Mouse (Mus musculus): ENCODE measurements at regions not wholly inside any gene's neighbourhood (a gene's known extent, or its start where the extent isn't known, plus 50 kb on each side); places are given as distances from the start of the nearest gene placed in this dataset.

DNA sequence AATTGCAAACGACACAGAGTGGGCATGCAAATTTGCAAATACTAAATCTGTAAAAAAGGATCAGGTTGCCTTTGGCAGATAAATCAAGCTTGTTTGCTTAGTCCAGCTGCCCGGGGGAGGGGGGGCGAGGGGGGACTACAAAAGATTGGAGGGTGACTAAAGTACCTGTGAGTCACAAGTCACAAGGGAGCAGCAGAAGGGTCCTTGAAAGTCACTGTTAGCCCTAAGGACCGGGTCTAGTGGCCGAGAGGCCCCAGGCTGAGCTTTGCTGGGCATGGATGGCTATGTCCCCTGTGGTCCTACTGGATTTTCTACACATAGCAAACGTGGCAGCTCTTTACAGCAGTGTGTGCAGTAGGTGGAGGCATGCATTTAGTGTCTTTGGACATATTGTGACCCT lies 118.4 kb upstream of the Pitx1 start:
- DNase-seq = no peak

DNA sequence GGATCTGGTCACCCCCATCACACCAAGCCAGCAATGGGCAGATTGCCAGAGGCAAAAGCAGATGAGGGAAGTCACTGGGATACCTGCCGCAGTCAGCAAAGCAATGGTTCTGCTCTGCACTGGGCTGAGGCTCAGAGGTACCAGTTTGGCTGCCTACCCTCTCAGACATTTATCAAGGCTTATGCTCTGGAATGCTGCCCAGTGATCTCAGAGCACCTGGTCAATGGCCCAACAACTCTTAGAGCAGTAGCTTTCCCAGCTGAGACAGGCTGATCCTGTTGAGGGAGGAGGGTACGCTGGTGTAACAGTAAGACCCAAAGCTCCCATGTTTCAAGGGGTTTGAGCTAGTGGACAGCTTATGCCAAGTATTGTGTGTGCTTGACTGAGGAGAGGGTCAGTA lies 117.4 kb upstream of the Pitx1 start:
- DNase-seq = no peak

DNA sequence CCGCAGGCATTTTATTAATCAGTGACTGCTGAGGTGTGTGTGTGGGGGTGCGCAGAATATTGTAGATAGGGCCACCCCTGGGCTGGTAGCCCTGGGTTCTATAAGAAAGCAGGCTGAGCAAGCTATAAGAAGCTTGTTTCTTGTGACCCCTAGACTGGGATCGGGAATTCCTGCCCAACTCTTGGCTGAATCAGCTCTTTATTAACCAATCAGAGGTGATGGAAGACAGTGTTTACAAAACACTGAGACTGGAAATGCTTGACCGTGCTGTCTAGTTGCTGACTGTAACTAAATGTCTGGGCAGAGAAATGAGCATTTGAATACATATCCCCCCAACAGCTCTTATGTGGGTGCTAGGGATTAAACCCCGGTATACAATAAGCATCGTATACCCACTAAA lies 114.8 kb upstream of the Pitx1 start:
- DNase-seq = no peak

DNA sequence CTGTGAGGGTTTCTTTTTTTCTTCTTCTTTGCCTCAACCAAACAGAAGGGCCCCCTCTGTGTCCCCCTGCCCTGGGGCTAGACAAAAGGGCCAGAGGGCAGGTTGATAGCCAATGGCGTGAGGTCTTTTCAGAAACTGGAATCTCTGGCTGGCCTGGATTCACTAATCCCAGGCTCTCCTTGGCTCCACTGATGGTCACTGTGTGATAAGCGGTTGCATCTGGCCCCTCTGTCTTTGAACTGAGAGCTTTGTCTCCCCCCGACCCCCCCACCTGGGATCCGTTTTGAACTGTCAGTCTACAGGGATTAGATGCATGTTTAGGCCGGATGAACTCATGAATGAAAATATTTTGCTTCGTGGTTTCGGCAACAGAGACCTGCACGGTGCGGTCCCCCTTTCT lies 112.6 kb upstream of the Pitx1 start:
- no peak for DNase-seq

DNA sequence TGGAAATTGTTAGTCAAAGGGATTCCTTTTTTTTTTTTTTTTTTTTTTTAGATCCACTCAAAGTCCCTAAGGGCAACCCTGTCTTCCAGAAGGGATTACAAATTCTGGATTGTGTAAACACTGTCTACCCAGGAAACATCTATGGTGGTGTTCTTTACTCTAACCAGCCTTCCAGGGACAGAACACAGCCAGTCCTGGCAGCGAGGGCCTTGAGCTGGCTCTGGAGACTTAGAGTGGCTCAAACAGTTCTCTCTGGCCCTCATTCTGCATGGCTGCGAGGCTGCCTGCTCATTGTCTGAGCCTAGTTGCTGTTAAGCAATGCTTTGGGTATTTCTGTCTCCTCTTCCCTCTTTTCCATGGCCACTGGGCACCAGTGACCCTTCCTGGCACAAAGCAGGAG lies 112.2 kb upstream of the Pitx1 start:
- DNase-seq = no peak

DNA sequence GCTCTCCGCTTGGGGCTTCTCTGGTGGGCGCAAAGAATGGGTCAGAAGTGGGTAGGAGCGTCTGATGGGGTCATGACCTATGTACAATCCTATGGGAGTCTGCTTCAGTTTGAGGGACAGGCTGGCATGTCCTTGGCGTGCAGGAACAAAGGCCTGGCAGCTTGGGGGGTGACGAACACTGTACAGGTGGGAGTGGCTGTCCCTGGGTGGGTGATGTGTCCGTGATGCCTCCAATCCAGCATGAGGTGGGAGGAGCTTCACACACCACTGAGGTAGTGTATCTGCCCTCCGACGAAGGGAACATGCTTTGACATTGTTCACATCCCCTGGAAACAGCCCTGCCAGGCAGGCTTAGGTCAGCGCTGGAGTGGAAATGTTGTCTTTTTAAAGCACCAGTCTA lies 101.4 kb upstream of the Pitx1 start:
- DNase-seq = no peak

DNA sequence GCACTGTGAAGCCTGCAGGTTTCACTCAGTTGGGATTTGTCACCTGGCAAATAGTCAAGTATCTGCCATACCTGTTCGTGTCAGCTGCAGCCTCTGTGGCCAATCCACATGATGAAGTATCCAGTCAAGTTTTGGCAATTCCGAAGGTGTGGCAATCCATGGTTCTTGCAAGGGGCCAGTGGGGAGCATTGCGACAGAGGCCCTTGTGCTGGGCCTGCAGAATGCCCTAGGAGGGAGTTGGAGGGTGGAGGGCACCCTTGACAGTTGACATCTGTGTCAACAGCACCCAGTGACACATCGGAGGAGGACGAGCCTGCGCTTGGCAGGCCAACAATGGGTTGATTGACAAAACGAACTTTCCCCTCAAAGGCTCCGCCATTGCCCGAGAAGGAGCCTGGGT lies 101.0 kb upstream of the Pitx1 start:
- DNase-seq = no peak

DNA sequence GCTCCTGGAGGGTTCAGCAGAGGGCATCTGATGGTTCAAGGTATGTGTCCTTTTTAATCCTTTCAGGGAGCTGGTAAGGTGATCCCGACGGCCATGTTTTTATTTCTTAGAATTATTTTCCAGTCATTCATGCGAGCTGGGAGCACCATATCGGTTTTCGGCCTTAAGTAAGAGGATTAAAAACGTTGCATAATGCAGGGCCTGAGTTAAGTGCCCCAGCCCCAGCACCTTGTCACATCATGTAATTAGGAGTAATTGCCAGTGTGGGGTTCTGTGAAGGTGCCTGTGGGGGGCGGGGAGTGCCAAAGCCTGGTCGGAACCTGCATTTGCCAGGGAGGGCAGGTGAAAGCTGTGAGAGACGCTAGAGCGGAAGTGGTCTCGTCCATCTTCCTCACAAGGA lies 94.6 kb upstream of the Pitx1 start:
- no peak for DNase-seq

DNA sequence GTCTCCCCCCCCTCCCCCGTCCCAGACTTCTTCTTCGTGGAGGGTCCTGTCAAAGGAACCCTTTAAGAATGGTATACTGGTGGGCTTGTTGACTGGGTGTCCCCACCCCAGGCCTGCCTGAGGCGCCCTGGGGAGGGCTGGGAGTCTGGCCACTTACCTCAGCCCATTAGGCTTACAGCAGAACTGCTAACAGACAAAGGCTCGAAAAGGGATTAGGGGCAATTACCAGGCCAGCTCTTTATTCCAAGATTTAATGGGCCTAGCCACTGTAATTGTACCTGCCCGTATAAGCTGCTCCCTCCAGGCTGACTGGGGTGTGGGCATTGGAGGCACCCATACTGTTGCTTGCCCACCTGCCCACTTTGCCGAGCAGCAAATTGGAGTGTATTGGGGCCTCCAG lies 93.8 kb upstream of the Pitx1 start:
- no peak for DNase-seq

DNA sequence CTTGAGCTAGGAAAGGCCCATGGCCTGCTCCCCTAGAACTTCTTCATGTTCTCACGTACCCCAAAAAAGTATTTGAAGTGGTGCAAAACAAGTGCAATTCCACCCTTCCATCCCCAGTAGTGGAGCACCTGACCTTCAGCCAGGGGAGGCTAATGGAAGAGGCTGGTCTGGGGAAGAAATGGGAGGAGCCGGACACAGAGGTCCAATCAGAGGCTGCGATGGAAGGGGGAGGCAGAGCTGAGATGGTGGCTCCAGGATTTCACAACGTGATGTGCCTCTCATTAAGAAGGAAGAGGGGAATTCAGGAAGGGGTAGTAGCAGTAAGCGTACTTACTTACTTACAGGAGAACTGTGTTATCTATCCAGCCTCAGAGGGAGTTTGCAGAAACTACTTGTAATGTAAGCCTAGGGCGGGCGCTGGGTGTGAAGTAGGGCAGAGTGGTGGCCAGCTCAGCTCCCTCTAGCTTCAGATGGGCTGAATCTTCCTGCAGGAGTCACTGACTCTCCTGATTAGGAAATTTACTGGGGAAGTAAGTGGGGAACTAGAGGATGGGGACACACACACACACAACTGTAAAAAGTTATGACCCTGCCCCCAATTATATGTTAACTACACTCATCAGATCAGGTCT lies 87.6 kb upstream of the Pitx1 start:
- no peak for DNase-seq

DNA sequence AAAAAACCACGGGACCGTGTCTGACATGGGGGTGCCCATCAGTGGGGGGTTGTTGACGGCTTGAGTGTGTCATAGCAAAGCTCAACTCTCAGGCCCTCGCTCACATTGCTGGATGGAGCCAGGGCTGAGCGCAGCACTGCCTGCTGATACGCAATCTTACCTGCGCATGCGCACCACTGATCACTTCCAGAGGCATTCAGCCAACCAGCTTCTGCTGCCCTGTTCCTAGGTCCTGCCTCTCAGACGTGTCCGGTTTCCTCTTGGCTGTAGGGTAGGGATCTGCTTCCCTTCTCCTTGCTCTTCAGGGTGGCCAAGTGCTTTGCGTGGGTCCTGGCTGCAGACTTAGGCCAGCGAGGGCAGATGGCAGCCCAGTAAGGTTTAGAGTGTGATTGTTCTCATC lies 81.3 kb upstream of the Pitx1 start:
- no peak for DNase-seq

DNA sequence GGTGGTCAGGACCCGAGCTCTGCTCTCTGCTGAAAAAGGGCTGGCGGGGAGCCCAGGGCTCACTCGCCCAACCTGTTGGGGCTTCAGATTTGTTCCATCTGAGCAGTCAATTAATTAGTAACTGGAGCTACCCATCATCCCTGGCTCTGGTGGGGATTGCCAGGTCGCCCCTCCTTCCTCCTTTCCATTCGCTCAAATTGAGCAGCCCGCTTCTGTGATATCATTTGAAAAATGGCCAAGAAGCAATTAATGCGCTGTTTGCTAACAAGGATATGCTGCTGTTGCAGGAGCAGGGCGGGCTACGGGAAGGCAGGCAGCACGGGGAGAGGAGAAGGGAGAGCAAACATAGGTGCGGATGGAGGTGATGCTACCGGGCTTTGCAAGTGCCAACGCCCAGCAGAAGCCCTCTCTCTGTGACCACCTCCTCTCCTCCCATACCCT lies 76.3 kb upstream of the Pitx1 start:
- DNase-seq = no peak

DNA sequence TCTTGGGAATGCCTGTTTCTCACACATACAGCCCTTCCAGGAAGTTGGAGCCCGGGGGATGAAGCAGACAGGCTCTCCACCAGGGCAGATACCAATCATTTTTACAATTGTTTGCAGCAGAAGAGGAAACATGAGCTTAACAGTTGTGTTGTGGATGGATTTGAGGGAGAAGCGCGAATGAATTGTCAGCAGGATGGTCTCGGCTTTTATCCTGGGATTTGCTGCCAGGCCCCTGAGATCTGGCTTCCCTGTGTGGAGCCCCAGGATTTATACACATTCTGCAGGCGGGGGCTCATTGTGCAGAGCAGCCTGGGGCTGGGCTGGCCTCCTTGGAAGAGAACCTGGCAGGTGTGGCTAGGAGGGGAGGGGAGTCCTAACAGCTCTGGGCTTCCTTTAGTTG lies 73.9 kb upstream of the Pitx1 start:
- DNase-seq = no peak

DNA sequence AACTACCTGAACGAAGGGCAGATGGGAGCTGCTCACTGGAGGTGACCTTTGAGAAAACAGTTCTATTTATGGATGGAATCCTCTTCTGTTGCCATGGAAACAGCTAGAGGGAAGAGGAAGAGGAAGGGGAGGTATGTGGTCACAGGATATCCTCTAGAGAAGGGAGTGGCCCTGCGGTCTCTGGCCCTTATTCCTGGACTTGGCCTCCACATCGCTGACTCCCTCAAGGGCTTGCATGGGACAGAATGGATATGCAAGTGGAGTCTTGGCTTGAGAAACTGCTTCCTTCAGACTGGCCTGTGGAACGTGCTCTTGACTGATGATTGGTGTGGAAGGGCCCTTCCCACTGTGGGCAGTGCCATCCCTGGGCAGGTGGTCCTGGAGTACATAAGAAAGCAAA lies 68.9 kb upstream of the Pitx1 start:
- no peak for DNase-seq

DNA sequence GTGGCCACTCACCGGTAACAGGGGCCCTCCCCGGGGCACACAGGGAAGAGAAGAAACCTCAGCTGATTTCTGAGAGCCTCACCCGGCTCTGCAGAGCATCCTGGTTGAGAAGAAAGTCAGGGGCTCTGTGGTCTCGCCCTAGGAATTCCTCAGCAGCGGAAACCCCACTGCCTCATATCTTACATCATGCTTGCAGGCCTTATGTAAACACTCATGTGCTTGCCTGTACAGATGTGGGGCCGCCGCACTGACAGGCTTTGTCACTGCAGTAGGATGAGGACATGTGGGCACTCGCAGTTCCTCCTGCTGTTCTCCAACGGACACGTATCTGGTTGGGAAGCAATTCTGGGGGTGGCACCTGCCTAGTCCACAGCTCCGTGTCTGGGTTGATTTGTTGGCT lies 66.3 kb upstream of the Pitx1 start:
- DNase-seq = no peak

DNA sequence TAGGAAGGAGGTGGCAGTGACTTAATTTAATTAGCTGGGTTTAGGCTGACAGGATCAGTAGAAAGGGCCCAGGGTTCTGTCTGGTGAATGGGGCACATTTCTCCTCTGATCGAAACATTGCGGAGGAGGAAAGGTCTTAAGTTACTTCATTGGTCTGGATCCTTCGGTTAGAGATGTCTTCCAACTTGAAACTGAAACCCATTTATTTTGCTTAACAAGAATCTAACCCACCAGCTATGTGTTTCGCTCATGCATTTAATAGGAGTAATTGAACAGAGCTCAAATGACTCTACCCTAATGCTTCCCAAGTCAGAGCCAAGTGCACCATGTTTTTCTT lies 64.2 kb upstream of the Pitx1 start:
- no peak for DNase-seq

DNA sequence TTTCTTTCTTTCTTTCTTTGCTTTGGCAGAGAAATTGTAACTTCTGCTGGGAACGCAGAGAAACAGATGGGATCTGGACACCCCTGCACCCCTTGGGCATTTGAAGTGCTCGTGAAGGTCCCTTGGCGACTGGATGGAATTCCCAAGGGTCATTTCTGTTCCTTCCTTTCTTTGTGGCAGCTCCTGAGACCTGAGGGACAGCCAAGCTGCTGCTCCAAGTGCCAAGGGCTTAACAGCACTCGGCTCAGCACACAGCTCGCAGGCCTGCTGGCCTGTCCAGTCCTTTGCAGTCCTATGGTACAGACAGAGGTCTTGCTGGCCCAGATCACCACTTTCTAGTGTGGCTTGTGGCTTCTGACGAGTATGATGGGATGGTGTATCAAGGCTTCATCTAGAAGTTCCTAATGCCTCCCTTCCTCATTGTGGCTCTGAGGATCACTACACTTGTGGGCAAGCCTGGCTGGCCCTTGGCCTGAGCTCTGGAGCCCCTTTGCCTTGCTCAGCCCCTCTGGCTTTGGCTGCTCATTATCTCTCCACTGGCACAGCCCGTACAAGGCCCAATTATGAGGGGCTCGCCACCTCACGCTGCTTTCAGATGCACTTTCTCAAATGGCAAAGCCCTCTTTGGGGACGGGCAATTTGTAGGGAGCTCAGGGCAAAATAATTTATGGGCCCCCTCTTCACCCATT lies 63.7 kb upstream of the Pitx1 start:
- no peak for DNase-seq

DNA sequence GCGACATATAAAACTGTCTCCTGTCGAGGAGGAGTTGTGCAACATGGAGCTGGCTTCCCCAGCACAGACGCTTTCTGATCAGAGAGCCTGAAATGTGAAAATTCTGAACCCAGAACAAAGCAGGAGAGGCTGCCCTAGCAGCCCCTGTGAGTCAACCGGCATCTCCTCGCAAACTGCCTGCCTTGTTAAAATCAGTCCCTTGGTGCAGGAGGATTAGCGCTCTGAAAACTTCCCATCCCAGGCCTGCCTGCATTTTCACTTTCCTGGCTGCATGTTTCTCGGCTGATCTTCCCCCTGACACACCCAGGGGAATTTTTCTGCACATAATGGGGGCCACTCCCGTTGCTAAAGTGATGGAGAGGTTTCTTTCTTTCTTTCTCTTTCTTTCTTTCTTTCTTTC lies 63.0 kb upstream of the Pitx1 start:
- no peak for DNase-seq

DNA sequence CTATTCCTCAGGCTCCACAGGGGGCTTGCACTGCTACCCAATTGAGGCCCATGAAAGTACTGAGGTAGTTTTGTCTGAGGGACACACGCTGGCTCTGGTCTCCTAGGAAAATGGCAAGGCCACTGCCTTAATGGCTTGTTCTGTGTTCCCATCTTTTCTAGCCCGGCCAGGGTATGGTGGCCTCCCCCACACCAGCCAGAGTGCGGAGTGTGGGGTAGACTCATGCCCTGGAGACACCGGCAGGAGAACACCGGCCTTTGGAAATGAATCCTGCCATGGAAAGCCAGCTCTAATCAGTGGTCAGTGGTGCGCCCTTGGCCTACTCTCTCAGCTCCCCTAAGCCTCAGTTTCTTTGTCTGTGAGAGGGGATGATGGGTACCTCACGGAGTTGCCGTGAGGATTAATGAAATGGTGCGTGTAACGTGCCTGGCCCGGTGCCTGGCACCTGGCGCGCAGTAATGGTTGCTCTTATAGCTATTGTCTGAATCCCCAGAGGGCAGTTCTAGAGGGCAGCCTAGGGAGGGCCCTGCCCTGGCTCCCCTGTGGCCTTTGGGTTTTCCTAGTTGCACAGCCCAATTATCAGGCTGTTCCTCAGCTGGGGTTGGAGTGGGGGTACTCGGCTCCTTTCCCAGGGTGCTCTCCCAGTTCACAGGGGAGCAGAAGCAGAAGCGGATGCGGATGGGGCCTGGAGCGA lies 62.4 kb upstream of the Pitx1 start:
- no peak for DNase-seq

DNA sequence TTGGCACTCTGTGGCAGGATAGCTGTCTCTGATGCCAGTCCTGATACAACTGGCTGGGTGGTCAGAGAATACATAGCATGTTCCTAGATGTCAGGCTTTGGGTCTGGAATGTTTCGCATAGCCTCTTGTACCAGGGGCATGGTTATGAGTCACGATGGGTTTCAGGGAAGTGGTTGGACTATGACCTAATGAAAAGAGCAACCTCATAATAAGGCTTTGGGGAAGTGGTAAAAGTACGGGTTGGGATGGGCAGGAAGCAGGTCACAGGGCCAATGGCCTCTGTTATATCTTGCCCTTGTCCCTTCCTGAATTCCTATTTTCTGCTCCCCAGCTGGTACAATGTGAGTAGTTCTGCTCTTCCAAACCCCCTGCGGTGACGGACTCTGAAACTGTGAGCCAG lies 59.5 kb upstream of the Pitx1 start:
- DNase-seq = no peak

DNA sequence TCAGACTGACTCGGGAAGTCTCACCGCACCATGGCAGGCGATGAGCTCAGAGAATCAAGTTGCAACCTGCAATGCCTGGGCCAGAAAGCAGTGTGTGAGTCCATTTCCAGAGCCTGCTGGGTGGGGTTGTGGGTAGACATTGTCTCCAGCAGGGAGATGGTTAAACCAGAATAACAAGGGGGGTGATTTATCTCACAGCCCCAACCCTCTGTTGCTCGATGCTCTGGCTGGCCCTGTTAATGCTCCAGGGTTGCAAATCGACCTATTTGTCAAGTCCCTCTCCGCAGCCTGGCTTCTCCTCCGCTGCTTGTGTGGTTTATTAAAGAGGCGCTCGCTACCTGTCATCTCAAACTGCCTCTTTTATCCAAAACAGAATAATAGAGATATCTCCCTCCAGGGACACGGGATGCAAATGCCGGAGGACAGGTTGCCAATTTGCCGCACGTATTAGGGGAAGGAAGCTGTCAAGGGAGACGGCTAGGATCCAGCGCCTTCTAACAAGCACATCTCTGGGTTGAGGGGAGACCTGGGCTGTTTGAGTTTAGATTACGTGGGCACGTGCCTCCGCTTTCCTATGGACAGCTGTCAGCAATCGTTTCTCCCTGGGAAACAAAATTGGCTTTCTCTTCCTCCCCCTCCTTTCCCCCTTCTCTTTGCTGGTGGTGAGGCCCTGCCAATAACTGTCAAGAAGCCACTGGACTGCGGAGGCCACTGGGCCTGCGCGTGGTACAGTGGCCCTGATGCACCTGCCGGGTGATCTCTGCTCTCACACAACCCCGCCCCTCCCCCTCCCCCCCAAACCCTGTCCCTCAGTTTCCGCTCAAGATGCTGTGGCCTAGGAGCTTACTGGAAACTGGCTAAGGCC lies 57.4 kb upstream of the Pitx1 start:
- DNase-seq = no peak

DNA sequence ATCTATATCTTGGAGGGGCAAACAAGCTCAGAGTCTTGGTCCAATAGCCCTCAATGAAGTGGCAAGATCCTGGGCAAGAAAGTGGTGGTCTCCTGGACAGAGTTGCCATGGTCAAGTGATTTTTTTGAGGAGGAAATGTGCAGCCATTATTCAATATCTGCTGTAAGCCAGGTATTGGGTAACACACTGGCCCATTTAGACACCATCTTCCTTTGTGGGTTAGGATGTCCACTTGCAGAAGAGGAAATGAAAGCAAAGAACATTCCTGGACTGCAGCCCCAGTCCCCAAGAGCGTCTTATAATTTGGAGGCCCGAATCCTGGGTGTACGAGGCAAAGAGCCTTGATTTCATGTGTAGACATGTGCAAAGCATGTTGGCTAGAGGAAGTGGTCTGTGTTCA lies 56.3 kb upstream of the Pitx1 start:
- DNase-seq = no peak

DNA sequence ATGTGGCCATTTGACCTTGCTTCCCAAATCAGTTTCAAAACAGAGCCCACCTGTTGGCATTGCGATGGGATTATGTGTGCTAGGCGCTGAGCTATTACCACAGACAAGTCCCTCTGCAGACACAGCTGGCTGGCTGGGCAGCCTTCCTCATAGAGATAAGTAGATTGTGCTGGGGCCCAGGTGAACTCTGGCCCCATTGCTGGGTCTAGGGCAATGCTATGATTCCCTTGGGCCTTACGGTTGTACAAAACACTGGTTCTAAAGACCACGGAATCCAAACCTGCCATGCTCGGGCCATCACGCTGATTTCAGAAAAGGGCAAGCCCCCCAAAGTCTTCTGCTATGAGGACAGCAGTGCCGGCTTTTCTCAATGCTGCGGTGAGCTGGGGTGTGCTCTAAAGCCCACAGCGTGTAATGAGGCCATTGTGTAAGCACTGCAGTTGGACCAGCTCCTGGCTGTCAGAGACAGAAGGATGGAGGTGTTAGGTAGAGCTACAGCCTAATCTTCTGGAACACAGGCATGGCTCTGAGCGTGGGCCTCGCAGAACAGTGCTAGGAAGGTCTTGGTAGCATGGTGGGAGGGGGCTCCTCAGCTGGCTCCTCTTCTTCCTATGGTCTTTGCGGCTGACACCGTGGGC lies 51.2 kb upstream of the Pitx1 start:
- no peak for DNase-seq

Data from cerebellum, adult 18-20 months (tissue).